Mouse (Mus musculus) heart, postnatal 10 days (tissue): ENCODE measurements around the gene Slc18b1. TPM values are rescaled to one million over a fixed set of nuclear protein-coding genes. Genes with fewer than 3 reads are reported as not detected.

ENCODE experiments used
- DNase-seq, 2 experiments: peaks; one replicate each; pipeline ENCODE4 v3.0.0; 2021
- intact Hi-C: fragments of 180-260 bp; cut with DNase I; formaldehyde crosslinking; loops from one replicate; pipeline ENCODE4 v1.15.1; 2025
- total RNA-seq, 2 experiments: library from RNA; stranded (reverse); gene quantifications; 2 replicates each; pipeline ENCODE4 v1.2.3; 2021

Slc18b1 gene
- total RNA-seq, 2 experiments from 2014 or later, result 13.1 to 14.9 TPM

GRCm38 (mm10) chr10:23802911-23803310 is 6.1 kb downstream of the Slc18b1 start:
- intact Hi-C loops, result no loop called here
- DNase-seq, result no peak

GRCm38 (mm10) chr10:23804665-23805064 is 7.9 kb downstream of the Slc18b1 start:
- DNase-seq, result no peak
- intact Hi-C loops, result no loop called here

GRCm38 (mm10) chr10:23806201-23806600 is 9.4 kb downstream of the Slc18b1 start:
- no peak for DNase-seq
- intact Hi-C loops, result no loop called here

- DNase-seq, result peak; percentile 52 to 83
- intact Hi-C loops, result loop anchor here (10.0 kb wide), 1 partner anchor 493 kb away; no protein-coding TSS in a partner anchor
Observed at GRCm38 (mm10) chr10:23811635-23812437, 15.1 kb downstream of the Slc18b1 start.

GRCm38 (mm10) chr10:23812438-23812759 is 15.6 kb downstream of the Slc18b1 start:
- intact Hi-C loops, result loop anchor here (10.0 kb wide), 1 partner anchor 492 kb away; no protein-coding TSS in a partner anchor
- no peak for DNase-seq

GRCm38 (mm10) chr10:23812852-23813766 is 16.3 kb downstream of the Slc18b1 start:
- DNase-seq, result no peak
- intact Hi-C loops, result loop anchor here (10.0 kb wide), 1 partner anchor 492 kb away; no protein-coding TSS in a partner anchor

- intact Hi-C loops, result loop anchor here (2.0 to 10.0 kb wide), 4 partner anchors 162 to 490 kb away; no protein-coding TSS in a partner anchor
- peak; percentile 74 to 87 for DNase-seq
Observed at GRCm38 (mm10) chr10:23815168-23815567, 18.4 kb downstream of the Slc18b1 start.

- intact Hi-C loops, result loop anchor here (1.0 to 10.0 kb wide), 4 partner anchors 161 to 489 kb away; no protein-coding TSS in a partner anchor
- no peak for DNase-seq
Observed at GRCm38 (mm10) chr10:23816241-23816640, 19.5 kb downstream of the Slc18b1 start.

- no peak for DNase-seq
- intact Hi-C loops, result no loop called here
Observed at GRCm38 (mm10) chr10:23826516-23826915, 29.7 kb downstream of the Slc18b1 start.

- intact Hi-C loops, result no loop called here
- DNase-seq, result peak; percentile 19 to 30
Observed at GRCm38 (mm10) chr10:23836003-23836964, 39.5 kb downstream of the Slc18b1 start.

GRCm38 (mm10) chr10:23837115-23837514 is 40.3 kb downstream of the Slc18b1 start:
- intact Hi-C loops, result no loop called here
- DNase-seq, result no peak

GRCm38 (mm10) chr10:23838910-23839309 is 42.1 kb downstream of the Slc18b1 start:
- intact Hi-C loops, result no loop called here
- DNase-seq, result no peak

GRCm38 (mm10) chr10:23839368-23839767 is 42.6 kb downstream of the Slc18b1 start:
- intact Hi-C loops, result no loop called here
- no peak for DNase-seq

- intact Hi-C loops, result no loop called here
- no peak for DNase-seq
Observed at GRCm38 (mm10) chr10:23840496-23840895, 43.7 kb downstream of the Slc18b1 start.

GRCm38 (mm10) chr10:23851228-23851912 is 54.6 kb downstream of the Slc18b1 start, which contains the start of gene Vnn3:
Gene Vnn3, plus strand, starts transcription at chr10:23851462.
- intact Hi-C loops, result no loop called here
- no peak for DNase-seq

GRCm38 (mm10) chr10:23852096-23852495 is 55.3 kb downstream of the Slc18b1 start:
- intact Hi-C loops, result no loop called here
- no peak for DNase-seq

- intact Hi-C loops, result no loop called here
Observed at GRCm38 (mm10) chr10:23864362-23865312, 67.9 kb downstream of the Slc18b1 start.

More at GRCm38 (mm10) chr10:23864362-23865312, 67.9 kb downstream of the Slc18b1 start:
- no peak for DNase-seq
